Mouse (Mus musculus) naive thymus-derived CD4-positive, alpha-beta T cell, adult 2 months (primary cell): Measurements from ENCODE around the gene Hip1r.

Experiments used
- DNase-seq: peaks from one replicate; pipeline ENCODE4 v3.0.0-alpha.2; 2011; ENCODE audit warnings: low read depth

The Hip1r gene

DNA sequence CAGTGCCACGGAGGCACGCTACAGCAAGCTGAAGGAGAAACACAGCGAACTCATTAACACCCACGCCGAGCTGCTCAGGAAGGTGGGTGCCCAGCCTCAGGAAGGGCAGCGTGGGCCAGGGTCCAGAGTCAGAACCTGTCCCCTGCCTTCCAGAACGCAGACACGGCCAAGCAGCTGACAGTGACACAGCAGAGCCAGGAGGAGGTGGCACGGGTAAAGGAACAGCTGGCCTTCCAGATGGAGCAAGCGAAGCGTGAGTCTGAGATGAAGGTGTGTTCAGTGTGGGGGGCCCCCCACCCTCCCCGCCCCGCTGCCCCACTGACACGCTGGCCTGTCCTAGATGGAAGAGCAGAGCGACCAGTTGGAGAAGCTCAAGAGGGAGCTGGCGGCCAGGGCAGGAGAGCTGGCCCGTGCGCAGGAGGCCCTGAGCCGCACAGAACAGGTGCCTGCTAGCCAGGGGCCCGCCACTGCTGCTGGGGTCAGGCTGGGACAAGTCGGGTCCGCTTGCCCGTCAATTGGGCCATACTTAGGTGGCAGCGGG is 23.9 kb downstream of the Hip1r start:
- no peak for DNase-seq

DNA sequence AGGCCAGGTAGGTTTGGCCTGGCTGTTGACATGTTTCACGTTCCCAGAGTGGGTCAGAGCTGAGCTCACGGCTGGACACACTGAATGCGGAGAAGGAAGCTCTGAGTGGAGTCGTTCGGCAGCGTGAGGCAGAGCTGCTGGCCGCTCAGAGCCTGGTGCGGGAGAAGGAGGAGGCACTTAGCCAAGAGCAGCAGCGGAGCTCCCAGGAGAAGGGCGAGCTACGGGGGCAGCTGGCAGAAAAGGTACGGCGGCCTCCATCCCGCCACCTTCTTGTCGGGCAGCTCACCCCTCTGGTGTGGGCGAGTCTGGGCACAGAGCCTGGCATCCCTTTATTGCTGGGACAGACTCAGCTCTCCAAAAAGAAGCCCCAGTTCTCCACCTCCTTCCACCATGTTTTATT is 24.4 kb downstream of the Hip1r start:
- DNase-seq = no peak

- DNase-seq = no peak
These were observed 24.9 kb downstream of the Hip1r start for GRCm38 (mm10) chr5:123998370-123998769.

GRCm38 (mm10) chr5:124000824-124001223 is 27.4 kb downstream of the Hip1r start:
- peak; percentile 93 for DNase-seq

- DNase-seq = no peak
These were observed 27.8 kb downstream of the Hip1r start for GRCm38 (mm10) chr5:124001274-124001673.

GRCm38 (mm10) chr5:124002876-124003275 is 29.4 kb downstream of the Hip1r start:
- DNase-seq = no peak

DNA sequence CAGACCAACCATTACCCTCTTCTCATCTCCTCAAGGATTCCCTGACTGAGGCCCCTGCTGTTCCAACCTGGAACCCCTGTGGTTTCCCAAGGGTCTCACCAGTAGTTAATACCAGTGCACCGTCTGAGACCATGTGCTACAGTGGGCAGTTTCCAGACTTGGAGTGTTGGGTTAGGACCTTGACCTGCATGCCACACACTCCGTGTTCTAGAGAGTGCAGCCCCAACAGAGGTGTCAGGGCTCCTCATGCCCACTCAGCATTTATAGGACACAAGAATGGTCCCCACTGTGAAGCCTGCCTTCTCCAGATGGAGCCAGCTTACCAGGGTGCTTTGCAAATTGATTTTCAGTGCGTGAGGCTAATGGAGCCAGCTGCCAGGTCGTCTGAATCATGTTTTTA is 29.9 kb downstream of the Hip1r start:
- peak; percentile 18 for DNase-seq

DNA sequence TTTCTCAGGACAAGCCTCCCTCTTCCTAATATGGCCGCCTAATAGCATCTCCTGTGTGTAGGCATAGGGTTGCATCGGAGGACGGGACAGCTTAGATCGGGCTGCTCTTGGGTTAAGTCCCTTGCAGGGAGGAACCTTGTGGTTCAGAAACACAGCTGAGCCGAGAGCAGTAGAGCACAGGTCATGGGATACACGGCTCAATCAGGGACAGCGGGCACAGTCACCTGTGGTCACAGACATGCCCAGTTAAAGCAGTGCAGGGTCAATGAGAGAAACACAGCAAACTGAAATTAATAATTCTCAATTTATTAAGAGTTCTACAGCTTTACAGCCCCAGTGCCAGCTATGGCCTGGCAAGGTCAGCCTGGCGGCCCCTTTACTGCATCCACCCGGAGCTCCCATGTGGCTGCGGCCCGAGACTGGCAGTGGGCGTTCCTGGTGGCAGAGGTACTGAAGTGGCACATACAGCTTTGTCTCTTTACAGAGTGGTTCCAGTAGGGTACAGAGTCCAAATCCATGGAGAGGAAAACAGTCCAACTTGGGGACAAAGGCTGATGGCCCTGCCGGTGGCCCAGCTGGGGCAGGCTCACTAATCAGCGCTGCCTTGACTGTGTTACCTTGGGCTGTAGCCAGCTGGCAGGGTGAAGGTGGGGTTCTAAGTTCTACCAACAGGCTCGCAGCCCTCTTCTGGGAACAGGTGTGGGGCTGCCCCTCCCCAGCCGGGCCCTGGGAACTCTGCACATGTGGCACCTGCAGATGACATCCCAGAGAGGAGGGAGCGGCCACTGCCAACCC is 31.1 kb downstream of the Hip1r start:
- DNase-seq = no peak

DNA sequence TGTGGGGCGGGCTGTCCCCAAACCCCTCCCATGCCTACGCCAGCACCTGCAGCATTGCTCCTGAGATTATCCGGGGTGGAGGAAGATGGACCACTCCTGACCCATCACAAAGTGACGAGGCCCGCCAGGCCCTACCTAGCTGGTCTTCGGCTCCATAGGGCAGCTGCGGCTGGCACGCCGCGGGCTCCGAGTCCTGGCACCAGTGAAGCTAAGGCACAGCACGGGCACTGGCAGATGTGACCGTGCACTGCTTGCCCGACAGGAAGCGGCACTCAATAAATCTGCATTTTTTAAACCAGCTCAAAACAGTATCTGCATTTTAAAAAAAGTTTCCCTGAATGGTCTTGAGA is 31.7 kb downstream of the Hip1r start:
- DNase-seq = no peak

DNA sequence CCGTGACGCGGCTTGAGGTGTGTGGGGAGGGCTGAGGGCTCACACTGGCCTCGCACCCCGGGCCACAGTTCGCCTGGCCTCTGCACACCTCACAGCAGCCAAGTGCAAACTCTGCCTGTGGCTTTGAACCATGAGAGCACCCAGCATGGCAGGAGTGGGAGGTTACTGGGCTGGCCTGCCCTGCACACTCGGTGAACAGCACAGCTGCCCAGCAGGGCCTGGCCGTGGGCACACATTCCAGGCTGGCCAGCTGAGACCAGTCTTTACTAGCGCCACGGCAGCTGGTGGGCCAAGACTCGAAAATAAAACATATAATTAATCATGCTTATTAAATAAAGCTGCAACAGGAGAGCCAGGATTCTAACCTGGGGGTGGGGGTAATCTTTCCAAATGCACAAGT is 32.2 kb downstream of the Hip1r start:
- DNase-seq = no peak

GRCm38 (mm10) chr5:124006082-124006873 is 32.9 kb downstream of the Hip1r start:
- no peak for DNase-seq

- no peak for DNase-seq
These were observed 33.6 kb downstream of the Hip1r start for GRCm38 (mm10) chr5:124006891-124007491.

DNA sequence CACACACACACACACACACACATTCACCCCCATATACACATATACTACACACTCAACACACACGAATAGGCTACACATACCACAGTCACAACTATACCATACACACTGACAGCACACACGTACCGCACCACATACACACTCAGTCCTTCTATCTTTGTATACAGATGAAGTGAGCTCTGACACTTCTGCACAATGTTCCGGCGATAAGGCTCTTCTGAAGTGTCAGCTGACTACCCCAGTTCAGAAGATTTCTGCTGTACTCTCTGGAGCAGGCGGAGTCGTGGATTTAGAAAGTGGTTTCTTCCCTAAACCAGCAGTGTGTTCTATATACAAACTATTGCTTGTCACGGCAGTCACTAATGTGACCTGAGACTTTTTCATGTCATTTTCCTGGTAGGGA is 36.6 kb downstream of the Hip1r start:
- peak; percentile 31 for DNase-seq

DNA sequence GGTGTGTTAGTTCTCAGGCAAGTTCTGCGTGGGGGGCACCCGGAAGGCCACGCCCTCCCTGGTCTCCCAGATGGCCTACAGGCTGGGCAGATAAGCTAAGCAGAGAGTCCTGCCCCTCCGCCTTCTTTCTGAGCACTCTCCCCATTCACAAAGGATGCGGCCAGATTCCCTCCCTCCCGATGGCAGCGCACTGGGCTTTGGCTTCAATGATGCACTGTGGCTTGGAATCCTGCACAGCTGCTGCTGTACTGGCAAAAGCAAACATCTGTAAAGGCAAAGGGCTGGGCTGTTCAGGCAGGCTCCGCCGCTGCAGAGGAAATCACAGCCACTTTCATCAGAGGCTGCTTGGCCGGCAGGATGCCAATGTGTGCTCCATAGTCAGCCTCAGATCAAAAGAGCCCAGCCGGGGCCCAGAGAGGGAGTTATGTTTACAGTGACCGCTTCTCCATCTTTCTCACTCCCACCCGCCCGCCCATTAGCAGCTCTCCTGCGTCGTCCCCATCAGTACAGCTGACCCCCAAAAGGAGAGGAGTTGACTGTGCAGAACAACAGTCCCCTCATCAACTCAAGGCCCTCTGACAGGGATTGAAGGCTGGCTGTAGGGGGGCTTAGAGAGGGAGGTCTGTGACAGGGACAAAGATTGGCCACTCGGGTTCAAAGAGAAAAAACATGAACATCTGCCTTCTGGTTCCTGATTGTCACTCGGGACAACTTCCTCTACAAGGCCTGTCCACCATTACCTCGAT is 37.7 kb downstream of the Hip1r start:
- peak; percentile 65 for DNase-seq

GRCm38 (mm10) chr5:124011927-124012326 is 38.5 kb downstream of the Hip1r start:
- DNase-seq = peak; percentile 45

DNA sequence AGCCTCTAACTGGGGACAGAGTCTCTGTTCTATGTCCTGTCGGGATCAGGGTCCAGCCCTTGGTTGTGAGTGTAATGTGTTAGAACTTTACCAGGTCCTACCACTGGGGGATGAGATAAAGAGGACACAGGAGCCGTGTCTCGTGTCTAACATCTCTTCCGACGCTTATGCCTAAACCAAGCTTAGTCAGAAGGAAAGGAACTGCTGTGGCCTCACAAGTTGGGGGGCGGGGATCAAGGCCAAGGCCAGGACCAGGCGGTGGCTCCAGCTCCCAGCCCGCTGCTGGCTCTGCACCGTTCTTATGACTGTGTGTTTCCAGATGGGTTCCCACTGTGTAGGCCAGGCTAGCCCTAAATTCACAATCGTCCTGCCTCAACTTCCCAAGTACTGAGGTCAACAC is 39.5 kb downstream of the Hip1r start:
- peak; percentile 37 for DNase-seq

GRCm38 (mm10) chr5:124013747-124014146 is 40.3 kb downstream of the Hip1r start:
- peak; percentile 41 for DNase-seq

DNA sequence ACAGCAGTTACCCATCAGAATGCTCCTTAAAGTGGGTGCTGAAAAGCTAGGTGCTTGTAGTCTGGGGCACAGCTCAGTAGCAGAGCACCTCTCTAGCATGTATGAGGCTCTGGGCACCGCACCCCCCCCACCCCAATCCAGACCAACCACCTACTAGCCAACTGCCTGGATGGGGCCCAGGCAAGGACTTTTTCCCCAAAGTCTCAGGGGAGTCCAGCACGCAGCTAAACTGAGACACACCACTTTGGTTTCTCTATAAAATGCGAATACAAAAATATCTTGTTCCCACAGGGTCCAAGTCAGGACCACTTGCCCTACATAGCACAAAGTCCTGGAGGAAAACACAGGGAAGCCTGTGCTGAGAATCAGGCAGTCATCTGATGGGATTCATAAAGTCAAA is 40.8 kb downstream of the Hip1r start:
- no peak for DNase-seq

DNA sequence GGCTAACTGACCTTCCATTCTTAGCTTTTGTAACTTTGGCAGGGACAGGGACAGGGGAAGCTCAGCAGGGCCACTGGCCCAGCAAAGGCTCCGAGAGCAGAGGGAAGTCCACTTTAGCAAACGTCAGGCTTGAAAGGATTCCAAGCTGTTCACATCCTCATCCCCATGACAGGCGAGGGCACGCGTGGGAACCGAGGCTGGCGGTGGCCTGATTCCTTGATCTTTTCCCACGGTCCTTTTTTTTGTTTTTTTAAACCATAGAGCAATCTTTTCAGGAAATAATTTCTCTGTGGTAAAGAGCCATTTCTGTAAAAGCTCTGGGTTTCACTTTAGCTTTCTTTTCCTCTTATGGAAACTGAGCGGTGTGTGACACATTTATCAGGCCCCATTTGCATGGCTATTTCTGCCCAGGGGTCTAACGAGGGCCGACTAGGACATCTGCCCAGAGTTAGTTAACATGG is 41.4 kb downstream of the Hip1r start:
- peak; percentile 38 for DNase-seq

GRCm38 (mm10) chr5:124015727-124016126 is 42.3 kb downstream of the Hip1r start:
- peak; percentile 22 for DNase-seq

- DNase-seq = peak; percentile 25
These were observed 42.9 kb downstream of the Hip1r start for GRCm38 (mm10) chr5:124016291-124016821.

GRCm38 (mm10) chr5:124017941-124018340 is 44.5 kb downstream of the Hip1r start:
- DNase-seq = no peak
